Mouse (Mus musculus) limb, embryonic 10.5 days (tissue): ENCODE measurements around the gene Prkd3. TPM values are rescaled to one million over a fixed set of nuclear protein-coding genes. Genes with fewer than 3 reads are reported as not detected.
A peak's percentile ranks its signal among the peaks of the same experiment; 100 is the strongest.

Experiments used
- DNase-seq: peaks from one replicate; pipeline ENCODE4 v3.0.0-alpha.2; 2017; ENCODE audit warnings: low spot score
- H3K27ac ChIP-seq: fragments of 300-500 bp; sonication (generic); 2 replicates; pipeline ENCODE4 v1.5.1; 2016; ENCODE audit warnings: mild to moderate bottlenecking
- H3K27me3 ChIP-seq: fragments of 300-500 bp; sonication (generic); 2 replicates; pipeline ENCODE4 v1.6.1; 2016; ENCODE audit warnings: low read depth, mild to moderate bottlenecking; ENCODE audit not compliant: poor library complexity, severe bottlenecking
- H3K36me3 ChIP-seq: fragments of 300-500 bp; sonication (generic); 2 replicates; pipeline ENCODE4 v1.6.1; 2016; ENCODE audit warnings: mild to moderate bottlenecking, moderate library complexity
- H3K4me1 ChIP-seq: fragments of 300-500 bp; sonication (generic); 2 replicates; pipeline ENCODE4 v1.6.1; 2016
- H3K4me3 ChIP-seq: fragments of 300-500 bp; sonication (generic); 2 replicates; pipeline ENCODE4 v1.5.1; 2016; ENCODE audit warnings: mild to moderate bottlenecking, moderate library complexity
- H3K9me3 ChIP-seq: fragments of 300-500 bp; sonication (generic); replicated peaks from 2 replicates; pipeline ENCODE4 v1.6.1; 2016; ENCODE audit warnings: mild to moderate bottlenecking
- WGBS: fragments of 180-500 bp; shearing (Covaris S2); methylation state at CpG from one replicate; pipeline ENCODE4 v1.1.7; 2016; 5-methylcytosine and 5-hydroxymethylcytosine counted together
- polyA plus RNA-seq: library from polyadenylated mRNA; unstranded; fragments of >200 nt; fragmentation: Nextera tagmentation; extraction: Ambion mirVana; gene quantifications from 2 replicates; pipeline ENCODE4 v1.2.1, GENCODE M21; 2016

The Prkd3 gene
- polyA plus RNA-seq, 1 experiment from 2014 or later: 51.8 TPM

DNA sequence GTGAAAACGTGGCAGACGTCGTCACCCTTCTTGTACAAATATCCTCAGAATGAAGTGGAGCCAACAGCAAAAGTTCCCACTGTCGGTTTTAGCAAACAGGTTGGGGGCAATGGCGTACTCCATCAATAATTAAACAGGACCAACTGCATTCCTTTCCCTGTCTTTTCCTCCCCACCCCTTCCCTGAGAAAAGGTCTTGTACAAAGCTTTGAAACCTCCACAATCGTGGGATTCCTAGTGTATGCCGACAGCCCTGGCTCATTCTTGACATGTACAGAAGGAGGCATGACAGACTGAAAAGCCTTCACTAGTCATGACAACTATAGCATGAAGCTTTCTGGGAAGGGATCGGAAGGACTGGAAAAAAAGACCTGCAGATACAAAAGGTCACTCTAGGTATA lies 67.4 kb downstream of the Prkd3 start:
- Histone ChIP-seq H3K9me3 (no peaks in the 10 kb centered on the region), H3K27ac (no peak overlapping the region), H3K4me3 (no peak overlapping the region), H3K27me3 (no peaks in the 10 kb centered on the region), H3K4me1 (no peaks in the 10 kb centered on the region), H3K36me3 (peaks cover 94% of the 10 kb centered on the region)
- WGBS: 91% methylated on average over 8 of the region's 8 CpGs
- no peak for DNase-seq

DNA sequence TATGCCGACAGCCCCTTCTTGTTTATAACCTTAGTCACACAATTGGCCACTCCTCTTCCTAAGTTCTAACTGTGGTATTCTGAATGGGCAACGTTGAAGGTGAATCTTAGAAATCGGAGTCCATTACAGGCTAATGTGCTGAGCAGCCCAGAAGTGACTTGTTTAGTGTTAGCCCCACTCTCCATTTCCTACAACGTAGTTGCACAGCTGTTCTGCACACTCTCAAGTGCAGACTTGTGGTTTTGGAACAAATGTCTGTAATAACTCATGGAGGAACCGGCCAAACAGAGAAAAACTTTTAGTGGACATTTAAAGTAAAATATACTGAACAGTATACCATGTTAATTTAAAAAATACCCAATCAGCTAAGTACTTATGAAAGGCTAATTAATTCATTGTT lies 68.5 kb downstream of the Prkd3 start:
- DNase-seq: no peak
- Histone ChIP-seq H3K9me3 (no peaks in the 10 kb centered on the region), H3K4me1 (no peaks in the 10 kb centered on the region), H3K27me3 (no peaks in the 10 kb centered on the region), H3K36me3 (peaks cover 93% of the 10 kb centered on the region), H3K27ac (no peak overlapping the region), H3K4me3 (no peak overlapping the region)
- WGBS: 92% methylated on average over 5 of the region's 5 CpGs

DNA sequence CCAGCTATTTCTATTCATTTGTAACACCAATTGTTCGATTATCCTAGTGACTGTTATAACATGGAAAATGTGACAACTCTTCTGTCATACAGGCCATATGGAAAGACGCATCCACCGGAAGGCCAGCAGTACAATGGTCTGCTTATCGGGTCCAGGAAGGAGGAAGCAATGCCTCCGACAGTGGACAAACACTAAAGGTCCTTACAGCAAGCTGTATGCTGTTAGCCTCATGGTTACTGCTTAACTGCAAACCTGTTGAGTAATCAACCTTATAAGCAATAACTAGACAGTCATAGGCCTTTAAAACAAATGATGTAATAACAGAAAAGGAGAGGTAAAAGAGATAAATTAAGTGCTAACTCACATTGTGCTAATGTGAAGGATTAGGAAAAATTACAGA lies 69.4 kb downstream of the Prkd3 start:
- Histone ChIP-seq H3K36me3 (peaks cover 92% of the 10 kb centered on the region), H3K27ac (no peak overlapping the region), H3K9me3 (no peaks in the 10 kb centered on the region), H3K27me3 (no peaks in the 10 kb centered on the region), H3K4me3 (no peak overlapping the region), H3K4me1 (no peaks in the 10 kb centered on the region)
- WGBS: 93% methylated on average over 5 of the region's 5 CpGs
- DNase-seq: no peak

DNA sequence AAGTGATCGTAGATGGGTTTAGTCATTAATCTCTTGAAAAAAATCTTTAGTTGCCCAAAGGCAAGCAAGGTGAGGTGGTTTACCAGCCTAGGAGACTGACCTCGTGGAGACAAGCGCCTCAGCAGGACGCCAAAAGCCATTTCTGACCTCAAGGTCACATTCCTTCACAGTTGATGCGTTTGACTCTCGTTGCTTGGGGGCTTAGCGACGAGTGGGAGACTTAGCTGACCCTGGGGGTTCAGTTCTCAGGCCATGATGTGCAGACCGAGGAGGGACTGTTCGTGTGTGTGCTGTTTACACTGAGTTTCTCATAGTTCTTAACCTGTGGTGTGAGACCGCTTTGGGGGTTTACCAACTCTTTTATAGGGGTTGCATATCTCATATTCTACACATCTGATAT lies 78.0 kb downstream of the Prkd3 start:
- WGBS: 65% methylated on average over 11 of the region's 11 CpGs
- H3K27me3 ChIP-seq: no peaks in the 10 kb centered on the region
- peaks cover 45% of the 10 kb centered on the region for H3K36me3 ChIP-seq
- no peak overlapping the region for H3K27ac ChIP-seq
- H3K4me3 ChIP-seq: no peak overlapping the region
- no peak for DNase-seq
- peaks cover 3% of the 10 kb centered on the region for H3K4me1 ChIP-seq
- H3K9me3 ChIP-seq: no peaks in the 10 kb centered on the region

DNA sequence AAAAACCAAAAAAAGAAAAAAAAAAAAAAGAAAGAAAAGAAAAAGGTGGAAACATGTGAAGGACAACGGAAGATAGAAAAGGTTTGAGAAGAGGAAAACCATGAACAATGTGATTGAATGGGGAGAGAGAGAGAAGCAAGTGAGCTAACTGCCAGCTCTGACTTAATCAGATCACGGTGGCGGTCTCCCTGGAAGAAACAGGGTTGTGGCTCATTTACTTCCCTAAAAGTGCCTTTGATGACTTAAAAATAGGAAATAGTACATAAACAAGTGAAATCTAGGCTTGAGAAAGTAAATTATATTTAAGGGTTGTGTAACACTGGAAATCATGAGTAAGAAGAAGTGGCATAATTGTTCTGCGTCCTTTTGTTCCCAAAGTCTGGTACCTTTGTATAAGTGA lies 81.7 kb downstream of the Prkd3 start:
- Histone ChIP-seq H3K4me1 (peaks cover 11% of the 10 kb centered on the region), H3K4me3 (no peak overlapping the region), H3K27me3 (no peaks in the 10 kb centered on the region), H3K27ac (no peak overlapping the region), H3K36me3 (peaks cover 41% of the 10 kb centered on the region), H3K9me3 (no peaks in the 10 kb centered on the region)
- WGBS: 93% methylated on average over 4 of the region's 4 CpGs
- no peak for DNase-seq

DNA sequence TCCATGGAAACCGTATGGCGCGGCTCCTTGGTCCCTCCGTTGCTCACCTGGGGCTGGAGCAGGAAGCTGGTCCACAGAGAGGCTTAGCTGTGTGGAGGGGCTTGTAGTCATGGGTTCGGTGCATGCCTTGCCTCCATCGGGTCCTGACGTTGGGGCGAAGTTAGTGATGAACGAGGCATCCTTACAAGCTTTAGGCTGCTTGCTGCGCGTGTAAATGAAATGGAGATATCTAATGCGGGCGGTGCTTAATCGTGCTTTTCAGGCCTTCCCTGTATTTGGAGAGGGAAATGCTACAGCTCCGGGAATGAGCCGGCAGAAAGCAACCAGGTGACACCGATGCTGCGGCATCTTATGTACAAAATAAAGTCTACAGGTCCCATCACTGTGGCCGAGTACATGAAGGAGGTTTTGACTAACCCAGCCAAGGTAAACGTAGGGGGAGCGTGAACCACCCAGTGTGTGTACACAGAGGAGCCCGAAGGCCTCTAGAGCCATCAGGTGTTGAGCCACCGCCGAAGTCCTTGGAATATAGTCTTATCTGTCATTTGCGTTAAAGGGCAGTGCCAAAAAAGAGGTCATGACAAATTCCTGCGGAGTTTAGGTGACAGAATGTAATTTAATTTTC lies 83.3 kb downstream of the Prkd3 start:
- peak overlapping the region; percentile 77 for H3K4me3 ChIP-seq
- H3K27me3 ChIP-seq: no peaks in the 10 kb centered on the region
- peaks cover 11% of the 10 kb centered on the region for H3K4me1 ChIP-seq
- 11% methylated on average over 26 of the region's 26 CpGs for WGBS
- H3K9me3 ChIP-seq: no peaks in the 10 kb centered on the region
- peaks cover 46% of the 10 kb centered on the region for H3K36me3 ChIP-seq
- H3K27ac ChIP-seq: peak overlapping the region; percentile 80
- DNase-seq: no peak

DNA sequence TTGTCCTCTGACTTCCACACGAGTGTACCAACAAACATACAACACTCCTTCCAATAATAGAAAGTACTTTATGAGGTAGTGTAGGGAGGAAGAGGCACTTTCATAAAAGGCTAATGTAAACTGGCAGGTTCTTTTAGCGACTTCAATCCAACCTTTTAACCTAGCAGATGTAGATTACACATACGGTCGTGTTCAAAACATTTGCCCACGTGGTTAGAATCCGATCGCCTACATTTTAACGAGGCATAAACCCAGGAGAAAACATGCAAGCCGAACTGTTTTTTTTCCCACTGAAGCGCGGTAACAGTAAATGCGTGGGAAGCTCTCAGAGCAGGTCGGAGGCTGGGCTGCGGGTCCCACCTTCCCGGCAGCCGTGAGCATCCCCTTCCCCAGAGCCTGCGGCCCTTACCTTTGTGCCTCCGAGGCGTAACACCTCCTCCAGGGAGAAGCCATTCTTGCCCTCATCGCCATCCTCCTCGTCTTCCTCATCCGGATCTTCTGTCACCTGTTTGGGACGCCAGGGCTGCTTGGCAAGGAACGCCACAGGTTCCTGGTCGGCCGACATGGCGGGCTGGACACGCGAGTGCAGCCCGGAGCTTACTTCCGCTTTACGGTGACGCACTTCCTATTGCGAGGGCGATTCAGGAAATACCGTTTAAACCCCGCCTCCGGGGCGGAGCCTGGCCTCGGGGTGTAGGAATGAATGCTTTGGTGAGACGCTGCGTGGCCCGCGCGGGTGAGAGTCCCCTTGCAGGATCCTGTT lies 84.0 kb downstream of the Prkd3 start, which contains the start of the genes Cebpz and Ndufaf7:
Cebpz (minus strand) TSS at position 601 of the 763 bp plus-strand sequence.
Ndufaf7 (plus strand) TSS at position 671 of the 763 bp plus-strand sequence.
- peak within 1 kb of the TSS; percentile 80 for H3K27ac ChIP-seq
- H3K27me3 ChIP-seq: no peaks in the 10 kb centered on the region
- WGBS: under 1% methylated on average over 45 of the region's 45 CpGs
- DNase-seq: peak; percentile 97
- peak within 1 kb of the TSS; percentile 77 for H3K4me3 ChIP-seq
- H3K9me3 ChIP-seq: no peaks in the 10 kb centered on the region
- peaks cover 11% of the 10 kb centered on the region for H3K4me1 ChIP-seq
- peaks cover 46% of the 10 kb centered on the region for H3K36me3 ChIP-seq

DNA sequence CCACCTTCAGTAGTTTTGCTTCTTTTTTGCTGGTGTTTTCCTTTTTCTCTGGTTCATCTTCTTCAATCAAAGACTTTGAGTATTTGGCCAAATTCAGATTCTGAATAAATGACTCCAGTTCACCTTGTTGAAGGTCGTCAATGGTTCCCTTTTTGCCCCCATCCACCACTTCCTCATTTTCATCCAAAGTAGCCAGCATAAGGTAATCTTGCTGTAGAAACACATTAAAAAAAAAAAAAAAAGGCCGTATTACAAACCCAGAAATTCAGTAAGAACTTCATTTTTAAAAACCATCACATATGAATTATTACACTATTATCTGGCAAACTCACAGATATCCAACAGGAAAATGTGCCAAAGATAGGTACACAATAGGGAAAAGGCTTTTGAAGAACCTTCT lies 84.8 kb downstream of the Prkd3 start:
- Histone ChIP-seq H3K9me3 (no peaks in the 10 kb centered on the region), H3K27ac (no peak overlapping the region), H3K36me3 (peaks cover 50% of the 10 kb centered on the region), H3K27me3 (no peaks in the 10 kb centered on the region), H3K4me3 (peak overlapping the region; percentile 77), H3K4me1 (peaks cover 11% of the 10 kb centered on the region)
- no peak for DNase-seq
- WGBS: 88% methylated on average over 2 of the region's 2 CpGs

DNA sequence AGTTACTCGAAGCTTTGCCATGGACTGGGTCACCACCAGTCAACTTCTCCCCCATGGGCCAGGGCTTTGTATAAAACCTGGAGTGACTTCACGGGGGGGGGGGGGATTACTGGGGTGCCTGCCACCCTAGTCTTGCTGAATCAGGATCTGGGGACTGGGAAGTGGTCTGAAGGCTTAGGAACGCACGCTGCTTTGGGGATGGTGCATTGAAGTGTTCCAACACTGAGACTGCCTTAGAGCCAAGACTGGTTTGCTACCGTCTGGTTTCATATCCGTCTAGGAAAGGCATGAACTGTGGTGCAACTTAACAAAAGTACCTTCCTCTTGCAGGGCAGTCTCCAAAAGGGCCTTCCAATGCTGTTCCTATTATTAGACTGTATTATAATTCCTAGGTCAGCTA lies 102.9 kb downstream of the Prkd3 start:
- WGBS: 56% methylated on average over 6 of the region's 6 CpGs
- no peak for DNase-seq
- H3K9me3 ChIP-seq: no peaks in the 10 kb centered on the region
- H3K4me3 ChIP-seq: no peak overlapping the region; the same call in 1 of the 2 replicates
- peaks cover 16% of the 10 kb centered on the region for H3K4me1 ChIP-seq
- H3K27ac ChIP-seq: no peak overlapping the region
- no peaks in the 10 kb centered on the region for H3K27me3 ChIP-seq
- H3K36me3 ChIP-seq: peaks cover 50% of the 10 kb centered on the region

DNA sequence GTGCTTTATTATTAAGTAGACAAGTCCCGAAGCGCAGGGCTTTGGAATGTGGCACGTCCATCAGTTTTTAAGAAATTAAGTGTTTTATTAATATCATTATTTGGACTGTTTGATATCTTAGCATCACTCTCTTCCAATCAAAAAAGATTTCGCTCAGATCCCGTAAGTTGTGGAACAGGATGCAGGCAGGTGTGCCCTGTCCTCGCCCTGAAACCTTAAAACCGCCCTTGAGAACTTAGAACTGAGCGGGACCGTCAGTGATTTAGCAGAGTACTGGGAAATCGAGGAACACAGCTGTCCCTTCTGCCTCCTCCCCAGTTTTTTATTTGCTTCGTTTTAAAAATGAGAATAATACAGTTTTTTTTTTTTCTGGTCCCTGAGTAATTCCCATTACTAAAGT lies 103.7 kb downstream of the Prkd3 start:
- H3K27me3 ChIP-seq: no peaks in the 10 kb centered on the region
- H3K4me1 ChIP-seq: peaks cover 16% of the 10 kb centered on the region
- H3K27ac ChIP-seq: peak overlapping the region; percentile 84
- peaks cover 42% of the 10 kb centered on the region for H3K36me3 ChIP-seq
- H3K9me3 ChIP-seq: no peaks in the 10 kb centered on the region
- peak overlapping the region; percentile 64 for H3K4me3 ChIP-seq
- WGBS: 4% methylated on average over 11 of the region's 11 CpGs
- DNase-seq: no peak

DNA sequence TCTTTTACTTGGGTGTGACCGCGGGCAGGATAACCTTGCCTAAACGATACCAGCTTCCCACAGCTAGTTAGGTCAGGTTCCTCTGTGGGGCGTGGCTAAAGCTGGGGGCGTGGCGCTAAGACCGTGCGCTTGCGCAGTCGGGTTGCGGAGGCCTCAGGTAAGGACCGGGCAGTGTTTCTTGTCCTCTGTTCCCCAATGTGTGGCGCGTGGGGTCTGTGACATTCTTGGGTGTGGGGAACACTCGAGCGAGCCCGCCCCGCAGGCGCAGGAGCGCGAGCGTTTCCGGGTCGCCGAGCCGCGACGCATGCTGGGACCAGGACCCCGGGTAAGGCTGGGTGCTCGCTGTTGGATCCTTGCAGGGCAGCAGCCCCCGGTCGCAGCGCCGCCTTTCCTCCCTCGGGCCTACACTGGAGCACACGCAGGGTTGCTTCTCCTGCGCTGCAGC lies 104.2 kb downstream of the Prkd3 start, which contains the start of gene Cebpzos:
Cebpzos (plus strand) TSS at position 132 of the 445 bp plus-strand sequence.
- Histone ChIP-seq H3K27me3 (no peaks in the 10 kb centered on the region), H3K4me1 (peaks cover 16% of the 10 kb centered on the region), H3K4me3 (peak within 1 kb of the TSS; percentile 64), H3K9me3 (no peaks in the 10 kb centered on the region), H3K27ac (peak within 1 kb of the TSS; percentile 84), H3K36me3 (peaks cover 37% of the 10 kb centered on the region)
- WGBS: under 1% methylated on average over 37 of the region's 37 CpGs
- peak; percentile 92 for DNase-seq

DNA sequence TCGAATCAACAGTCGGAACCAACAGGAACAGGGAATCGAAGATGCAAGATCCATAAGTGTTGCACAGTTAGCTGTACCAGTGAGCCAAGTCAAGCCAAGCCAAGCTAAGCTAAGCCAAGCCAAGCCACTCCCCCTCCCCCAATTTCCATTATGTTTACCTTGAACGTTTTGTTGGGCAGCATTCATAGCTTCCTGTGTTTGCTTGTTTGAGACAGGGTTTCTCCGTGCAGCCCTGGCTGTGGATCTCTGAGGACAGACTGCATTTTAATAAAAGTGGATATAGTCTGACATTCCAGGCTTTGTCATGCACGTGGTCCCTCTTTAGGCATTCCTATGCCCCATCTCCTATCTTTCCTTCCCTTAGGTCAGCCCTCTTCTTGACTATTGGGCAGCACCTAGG lies 104.8 kb downstream of the Prkd3 start:
- H3K4me1 ChIP-seq: peaks cover 16% of the 10 kb centered on the region
- H3K4me3 ChIP-seq: peak overlapping the region; percentile 64
- no peaks in the 10 kb centered on the region for H3K27me3 ChIP-seq
- peaks cover 30% of the 10 kb centered on the region for H3K36me3 ChIP-seq
- peak overlapping the region; percentile 84 for H3K27ac ChIP-seq
- DNase-seq: no peak
- H3K9me3 ChIP-seq: no peaks in the 10 kb centered on the region
- WGBS: 53% methylated on average over 6 of the region's 6 CpGs

DNA sequence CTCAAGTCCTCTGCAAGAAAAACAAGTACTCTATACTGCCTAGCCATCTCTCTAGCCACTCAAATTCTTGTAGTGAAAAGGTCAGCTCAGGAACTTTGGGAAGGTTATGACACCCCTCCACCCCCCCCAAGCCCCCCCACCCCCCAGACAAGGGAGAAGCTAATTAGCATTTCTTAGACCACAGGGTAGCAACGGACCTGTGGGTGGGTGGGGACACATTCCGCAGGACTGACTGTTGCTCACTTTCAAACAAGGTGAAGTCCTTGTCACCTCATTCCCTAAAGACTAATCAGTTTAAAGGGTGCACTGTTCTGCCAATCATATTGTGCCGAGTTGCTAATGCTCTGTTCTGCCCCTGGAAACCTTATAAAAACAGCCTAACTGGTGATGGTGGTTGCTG lies 106.7 kb downstream of the Prkd3 start:
- WGBS: 75% methylated on average over 3 of the region's 3 CpGs

More for the DNA sequence above, 106.7 kb downstream of the Prkd3 start:
- H3K27ac ChIP-seq: no peak overlapping the region
- H3K4me1 ChIP-seq: peaks cover 16% of the 10 kb centered on the region
- no peak overlapping the region for H3K4me3 ChIP-seq
- DNase-seq: no peak
- H3K36me3 ChIP-seq: peaks cover 12% of the 10 kb centered on the region
- no peaks in the 10 kb centered on the region for H3K9me3 ChIP-seq
- H3K27me3 ChIP-seq: no peaks in the 10 kb centered on the region
